Mouse (Mus musculus) forebrain, postnatal 0 days (tissue): ENCODE results near the gene Myh11. TPM values are rescaled to one million over a fixed set of nuclear protein-coding genes. Genes with fewer than 3 reads are reported as not detected.

Experiments
- ATAC-seq: fragments of 200-750 bp; cut with Nextera tagmentation; 2 replicates; pipeline ENCODE4 v1.8.0; 2017; ENCODE audit warnings: mild to moderate bottlenecking, moderate library complexity
- DNase-seq: peaks from one replicate; pipeline ENCODE4 v3.0.0-alpha.2; 2015
- H3K27ac ChIP-seq: fragments of 300-500 bp; sonication (generic); 2 replicates; pipeline ENCODE4 v1.5.1; 2014; ENCODE audit warnings: low read depth, mild to moderate bottlenecking, antibody characterized with exemption, low read length, moderate library complexity, mixed read lengths
- H3K27me3 ChIP-seq: fragments of 300-500 bp; sonication (generic); 2 replicates; pipeline ENCODE4 v1.6.1; 2014; ENCODE audit warnings: mild to moderate bottlenecking, low read length, mixed read lengths; ENCODE audit not compliant: insufficient read depth
- H3K36me3 ChIP-seq: fragments of 300-500 bp; sonication (generic); 2 replicates; pipeline ENCODE4 v1.6.1; 2014; ENCODE audit warnings: mild to moderate bottlenecking, moderate library complexity; ENCODE audit not compliant: insufficient read depth
- H3K4me1 ChIP-seq: fragments of 300-500 bp; sonication (generic); 2 replicates; pipeline ENCODE4 v1.6.1; 2014; ENCODE audit warnings: antibody characterized with exemption; ENCODE audit not compliant: insufficient read depth
- H3K4me2 ChIP-seq: fragments of 300-500 bp; sonication (generic); 2 replicates; pipeline ENCODE4 v1.6.1; 2014; ENCODE audit warnings: low read depth, mild to moderate bottlenecking, moderate library complexity
- H3K4me3 ChIP-seq: fragments of 300-500 bp; sonication (generic); 2 replicates; pipeline ENCODE4 v1.5.1; 2014; ENCODE audit warnings: low read depth, low read length, mixed read lengths
- H3K9ac ChIP-seq: fragments of 300-500 bp; sonication (generic); 2 replicates; pipeline ENCODE4 v1.6.1; 2014; ENCODE audit warnings: mild to moderate bottlenecking
- H3K9me3 ChIP-seq: fragments of 300-500 bp; sonication (generic); 2 replicates; pipeline ENCODE4 v1.6.1; 2016; ENCODE audit warnings: low read length
- CTCF ChIP-seq: sonication (generic); IDR thresholded peaks from 2 replicates; pipeline ENCODE4 v1.5.1; 2016; ENCODE audit warnings: antibody characterized with exemption, control low read depth, low read depth
- WGBS: fragments of 180-500 bp; shearing (Covaris S2); extraction: QIAGEN DNeasy Blood & Tissue Kit; methylation state at CpG from one replicate; pipeline ENCODE4 v1.1.7; 2014; 5-methylcytosine and 5-hydroxymethylcytosine counted together
- polyA plus RNA-seq: library from polyadenylated mRNA; unstranded; fragments of >200 nt; fragmentation: Nextera tagmentation; extraction: Ambion mirVana; gene quantifications from 2 replicates; pipeline ENCODE4 v1.2.1, GENCODE M21; 2015
- total RNA-seq: library from RNA; depleted of rRNA; stranded (reverse); fragments of >200 nt; gene quantifications from 2 replicates; pipeline ENCODE4 v1.2.3, GENCODE M21; 2014

Gene Myh11
- total and polyA plus RNA-seq, 2 experiments from 2014 or later = 0.52 to 2.0 TPM

GRCm38 (mm10) chr16:14309833-14310232 lies 18.7 kb upstream of the Myh11 start:
- ATAC-seq (no peak), DNase-seq (no peak)
- H3K4me2 ChIP-seq = no peak overlapping the region
- H3K27me3 ChIP-seq = no peaks in the 10 kb centered on the region
- H3K4me3 ChIP-seq = no peak overlapping the region
- peaks cover 39% of the 10 kb centered on the region for H3K36me3 ChIP-seq
- no peak overlapping the region for H3K9ac ChIP-seq
- H3K27ac ChIP-seq = no peak overlapping the region
- no peaks in the 10 kb centered on the region for H3K4me1 ChIP-seq
- no peak for TF ChIP-seq CTCF
- 83% methylated on average over 3 of the region's 3 CpGs for WGBS
- no peaks in the 10 kb centered on the region for H3K9me3 ChIP-seq

GRCm38 (mm10) chr16:14308245-14309073 lies 17.3 kb upstream of the Myh11 start:
- Histone ChIP-seq H3K4me3 (no peak overlapping the region), H3K27ac (no peak overlapping the region), H3K36me3 (peaks cover 44% of the 10 kb centered on the region), H3K9me3 (no peaks in the 10 kb centered on the region), H3K9ac (no peak overlapping the region), H3K4me2 (no peak overlapping the region), H3K27me3 (no peaks in the 10 kb centered on the region), H3K4me1 (no peaks in the 10 kb centered on the region)
- DNase-seq = no peak
- no peak for ATAC-seq
- WGBS = 90% methylated on average over 6 of the region's 6 CpGs
- TF ChIP-seq CTCF = no peak

GRCm38 (mm10) chr16:14307373-14307772 lies 16.2 kb upstream of the Myh11 start:
- Histone ChIP-seq H3K4me2 (no peak overlapping the region), H3K9me3 (no peaks in the 10 kb centered on the region), H3K36me3 (peaks cover 44% of the 10 kb centered on the region), H3K4me1 (no peaks in the 10 kb centered on the region), H3K9ac (no peak overlapping the region), H3K4me3 (no peak overlapping the region), H3K27ac (no peak overlapping the region), H3K27me3 (no peaks in the 10 kb centered on the region)
- DNase-seq (no peak), ATAC-seq (no peak)
- TF ChIP-seq CTCF = no peak
- 97% methylated on average over 1 of the region's 1 CpGs for WGBS

GRCm38 (mm10) chr16:14306451-14306850 lies 15.3 kb upstream of the Myh11 start:
- no peak overlapping the region for H3K27ac ChIP-seq
- ATAC-seq (no peak), DNase-seq (no peak)
- no peak overlapping the region for H3K4me2 ChIP-seq
- H3K36me3 ChIP-seq = peaks cover 39% of the 10 kb centered on the region
- H3K9me3 ChIP-seq = no peaks in the 10 kb centered on the region
- H3K4me3 ChIP-seq = no peak overlapping the region
- no peaks in the 10 kb centered on the region for H3K27me3 ChIP-seq
- no peak overlapping the region for H3K9ac ChIP-seq
- WGBS = 93% methylated on average over 1 of the region's 1 CpGs
- TF ChIP-seq CTCF = no peak
- no peaks in the 10 kb centered on the region for H3K4me1 ChIP-seq

GRCm38 (mm10) chr16:14304791-14305190 lies 13.6 kb upstream of the Myh11 start:
- no peak overlapping the region for H3K4me2 ChIP-seq
- DNase-seq (no peak), ATAC-seq (no peak)
- no peak overlapping the region for H3K4me3 ChIP-seq
- H3K27me3 ChIP-seq = no peaks in the 10 kb centered on the region
- no peaks in the 10 kb centered on the region for H3K4me1 ChIP-seq
- 96% methylated on average over 3 of the region's 3 CpGs for WGBS
- no peak overlapping the region for H3K27ac ChIP-seq
- no peaks in the 10 kb centered on the region for H3K9me3 ChIP-seq
- H3K9ac ChIP-seq = no peak overlapping the region
- peaks cover 43% of the 10 kb centered on the region for H3K36me3 ChIP-seq
- no peak for TF ChIP-seq CTCF

GRCm38 (mm10) chr16:14303676-14304075 lies 12.5 kb upstream of the Myh11 start:
- Histone ChIP-seq H3K36me3 (peaks cover 51% of the 10 kb centered on the region), H3K4me2 (no peak overlapping the region), H3K27me3 (no peaks in the 10 kb centered on the region), H3K9ac (no peak overlapping the region), H3K9me3 (no peaks in the 10 kb centered on the region), H3K27ac (no peak overlapping the region), H3K4me1 (no peaks in the 10 kb centered on the region), H3K4me3 (no peak overlapping the region)
- no peak for TF ChIP-seq CTCF
- DNase-seq (no peak), ATAC-seq (no peak; the same call in 1 of the 2 replicates)
- WGBS = 62% methylated on average over 7 of the region's 7 CpGs

GRCm38 (mm10) chr16:14303148-14303547 lies 12.0 kb upstream of the Myh11 start:
- H3K9me3 ChIP-seq = no peaks in the 10 kb centered on the region
- no peak for DNase-seq
- H3K36me3 ChIP-seq = peaks cover 51% of the 10 kb centered on the region
- no peak overlapping the region for H3K9ac ChIP-seq
- ATAC-seq = no peak; the same call in 1 of the 2 replicates
- TF ChIP-seq CTCF = no peak
- no peaks in the 10 kb centered on the region for H3K4me1 ChIP-seq
- H3K27ac ChIP-seq = no peak overlapping the region
- no peaks in the 10 kb centered on the region for H3K27me3 ChIP-seq
- H3K4me2 ChIP-seq = no peak overlapping the region
- 70% methylated on average over 2 of the region's 2 CpGs for WGBS
- H3K4me3 ChIP-seq = no peak overlapping the region
